Mouse (Mus musculus) spleen, adult 2 months (tissue): ENCODE data around the gene Cep68. TPM values are rescaled to one million over a fixed set of nuclear protein-coding genes. Genes with fewer than 3 reads are reported as not detected.

ENCODE experiments used
- DNase-seq, 2 experiments: peaks; one replicate each; pipeline versions ENCODE4 v3.0.0 to v3.0.0-alpha.2; 2012 to 2021; ENCODE audit warnings: low spot score in 2 of 2, low read depth in 1 of 2
- H3K27ac ChIP-seq: fragments of 200-500 bp; 2 replicates; pipeline ENCODE4 v1.5.1; 2012; ENCODE audit warnings: low read length, inconsistent platforms; ENCODE audit not compliant: insufficient read depth
- H3K27me3 ChIP-seq: fragments of 200-500 bp; 2 replicates; pipeline ENCODE4 v1.6.1; 2012; ENCODE audit warnings: mild to moderate bottlenecking, moderate library complexity, low read length, inconsistent platforms; ENCODE audit not compliant: control insufficient read depth, insufficient read depth
- H3K36me3 ChIP-seq: fragments of 200-500 bp; 2 replicates; pipeline ENCODE4 v1.6.1; 2012; ENCODE audit warnings: mild to moderate bottlenecking, low read length, inconsistent platforms; ENCODE audit not compliant: control insufficient read depth, insufficient read depth
- H3K4me1 ChIP-seq: fragments of 200-500 bp; 2 replicates; pipeline ENCODE4 v1.6.1; 2011; ENCODE audit warnings: inconsistent platforms; ENCODE audit not compliant: control insufficient read depth, insufficient read depth, insufficient read length
- H3K4me3 ChIP-seq: fragments of 200-500 bp; 2 replicates; pipeline ENCODE4 v1.5.1; 2011; ENCODE audit warnings: mild to moderate bottlenecking, inconsistent platforms; ENCODE audit not compliant: insufficient read depth, insufficient read length; ENCODE audit errors: extremely low read depth
- CTCF ChIP-seq: fragments of 200-500 bp; IDR thresholded peaks from 2 replicates; pipeline ENCODE4 v1.5.1; 2011; ENCODE audit warnings: mild to moderate bottlenecking, inconsistent platforms; ENCODE audit not compliant: insufficient read depth, insufficient read length, insufficient replicate concordance; ENCODE audit errors: extremely low read depth
- POLR2A ChIP-seq: fragments of 200-500 bp; IDR thresholded peaks from 2 replicates; pipeline ENCODE4 v1.6.1; 2011; ENCODE audit warnings: low read depth, low read length, inconsistent platforms
- WGBS: fragments of 180-500 bp; shearing (Covaris S2); methylation state at CpG from one replicate; pipeline ENCODE4 v1.1.7; 2018; 5-methylcytosine and 5-hydroxymethylcytosine counted together
- polyA plus RNA-seq: library from polyadenylated mRNA; depleted of rRNA; stranded (reverse); fragments of >200 nt; gene quantifications from 2 replicates; pipeline ENCODE4 v1.2.3, GENCODE M21; 2012; rRNA removed

Cep68 gene
- 14.9 and 18.3 TPM in 2 replicates for polyA plus RNA-seq

GRCm38 (mm10) chr11:20249296-20250110 is at the start of gene Cep68:
Gene Cep68, minus strand, starts transcription at chr11:20249429.
- H3K27ac ChIP-seq = peak within 1 kb of the TSS; percentile 86

GRCm38 (mm10) chr11:20284463-20284862 is 35.2 kb upstream of the Cep68 start:
- no peak overlapping the region for H3K4me3 ChIP-seq
- no peak overlapping the region for H3K27ac ChIP-seq
- 83% methylated on average over 3 of the region's 3 CpGs for WGBS
- no peak for DNase-seq
- H3K36me3 ChIP-seq = no peaks in the 10 kb centered on the region
- H3K27me3 ChIP-seq = no peaks in the 10 kb centered on the region
- TF ChIP-seq POLR2A (no peak), CTCF (no peak)
- H3K4me1 ChIP-seq = no peaks in the 10 kb centered on the region

More at GRCm38 (mm10) chr11:20249296-20250110, at the start of gene Cep68:
- Histone ChIP-seq H3K27me3 (no peaks in the 10 kb centered on the region), H3K4me1 (peaks cover 17% of the 10 kb centered on the region), H3K4me3 (peak within 1 kb of the TSS; percentile 96), H3K36me3 (0 out of 2 replicates have a peak, but pooled peaks cover 2% of the 10 kb centered on the region)
- TF ChIP-seq CTCF = no peak
- TF ChIP-seq POLR2A = no peak; the same call in 1 of the 2 replicates
- WGBS = under 1% methylated on average over 59 of the region's 59 CpGs
- DNase-seq = peak; percentile 88 to 94

GRCm38 (mm10) chr11:20282601-20283219 is 33.5 kb upstream of the Cep68 start:
- Histone ChIP-seq H3K27me3 (no peaks in the 10 kb centered on the region), H3K27ac (no peak overlapping the region), H3K4me3 (no peak overlapping the region), H3K36me3 (no peaks in the 10 kb centered on the region), H3K4me1 (no peaks in the 10 kb centered on the region)
- WGBS = 82% methylated on average over 2 of the region's 2 CpGs
- DNase-seq = no peak
- TF ChIP-seq POLR2A = no peak
- TF ChIP-seq CTCF = no peak

- H3K4me3 ChIP-seq = no peak overlapping the region
- no peak for DNase-seq
- H3K27ac ChIP-seq = no peak overlapping the region
- WGBS = 68% methylated on average over 5 of the region's 5 CpGs
- no peaks in the 10 kb centered on the region for H3K4me1 ChIP-seq
- H3K27me3 ChIP-seq = no peaks in the 10 kb centered on the region
- H3K36me3 ChIP-seq = no peaks in the 10 kb centered on the region
- TF ChIP-seq POLR2A (no peak), CTCF (no peak)
Measured at GRCm38 (mm10) chr11:20280982-20281381, 31.8 kb upstream of the Cep68 start.

DNA sequence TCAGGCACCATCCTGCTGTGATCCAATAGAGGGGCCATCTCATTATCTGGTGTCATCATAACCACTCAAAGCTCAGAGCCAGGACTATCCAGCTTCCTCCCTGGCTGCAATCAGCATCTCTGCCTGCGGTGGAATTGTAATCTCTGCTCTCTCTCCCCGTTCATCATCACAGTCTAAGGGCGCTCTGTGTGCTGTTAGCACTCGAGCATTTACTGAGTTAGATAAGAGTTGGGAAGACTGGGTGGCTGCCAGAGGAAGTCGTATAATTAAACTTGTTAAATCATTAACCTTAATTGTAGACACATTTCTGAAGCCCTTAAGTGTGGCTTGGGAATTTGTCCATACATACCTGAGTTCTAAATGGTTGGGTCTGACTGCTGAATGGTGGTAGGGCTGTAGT is 29.5 kb upstream of the Cep68 start:
- Histone ChIP-seq H3K27ac (no peak overlapping the region), H3K27me3 (no peaks in the 10 kb centered on the region), H3K4me1 (no peaks in the 10 kb centered on the region), H3K36me3 (no peaks in the 10 kb centered on the region), H3K4me3 (no peak overlapping the region)
- no peak for DNase-seq
- WGBS = 75% methylated on average over 5 of the region's 5 CpGs
- no peak for TF ChIP-seq CTCF
- no peak for TF ChIP-seq POLR2A

GRCm38 (mm10) chr11:20277106-20277505 is 27.9 kb upstream of the Cep68 start:
- TF ChIP-seq POLR2A (no peak), CTCF (no peak)
- H3K36me3 ChIP-seq = no peaks in the 10 kb centered on the region
- DNase-seq = no peak
- no peak overlapping the region for H3K27ac ChIP-seq
- H3K4me1 ChIP-seq = no peaks in the 10 kb centered on the region
- H3K27me3 ChIP-seq = no peaks in the 10 kb centered on the region
- 89% methylated on average over 2 of the region's 2 CpGs for WGBS
- H3K4me3 ChIP-seq = no peak overlapping the region
